Mouse (Mus musculus) testis, adult 10 weeks (tissue): ENCODE results near the gene Gm42417. TPM values are rescaled to one million over a fixed set of nuclear protein-coding genes. Genes with fewer than 3 reads are reported as not detected.

Source experiments
- polyA plus RNA-seq: library from polyadenylated mRNA; stranded (reverse); fragments of 350-450 nt; fragmentation: Illumina TruSeq; extraction: RNeasy Lipid Tissue Mini Kit (QIAGEN cat#74804); gene quantifications from one replicate; pipeline ENCODE4 v1.2.3, GENCODE M21; 2014; ENCODE audit warnings: low read depth, low replicate concordance

Gm42417 gene
- polyA plus RNA-seq, result 0.29 TPM

DNA sequence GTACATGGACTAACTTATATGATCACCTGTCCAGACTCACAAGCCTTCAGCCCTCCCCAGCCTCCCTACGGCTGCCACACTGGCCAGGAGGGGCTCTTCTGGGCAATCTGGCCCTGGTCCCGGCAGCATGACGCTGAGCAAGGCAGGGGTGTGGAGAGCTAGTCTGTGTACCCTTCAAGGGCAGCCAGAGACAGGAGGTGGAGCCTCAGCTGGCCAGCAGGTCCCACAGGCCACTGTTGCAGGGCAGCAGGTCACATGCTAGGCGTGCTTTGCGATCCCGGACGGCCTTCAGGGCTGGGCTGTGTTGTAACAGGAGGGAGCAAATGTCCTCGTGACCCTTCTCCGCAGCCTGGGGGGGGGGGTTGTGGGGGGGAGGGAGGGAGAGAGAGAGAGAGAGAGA is at the start of gene Gm42417:
Gm42417 (minus strand) TSS at position 244 of the 400 bp plus-strand sequence.

GRCm38 (mm10) chr1:36558031-36558993 is 19.1 kb upstream of the Gm42417 start, which contains the start of gene Sema4c:
TSS of gene Sema4c (minus strand) at chr1:36558349.

GRCm38 (mm10) chr1:36546888-36547471 is 7.8 kb upstream of the Gm42417 start, which contains the start of gene Ankrd39:
TSS of gene Ankrd39 (minus strand) at chr1:36547445.

DNA sequence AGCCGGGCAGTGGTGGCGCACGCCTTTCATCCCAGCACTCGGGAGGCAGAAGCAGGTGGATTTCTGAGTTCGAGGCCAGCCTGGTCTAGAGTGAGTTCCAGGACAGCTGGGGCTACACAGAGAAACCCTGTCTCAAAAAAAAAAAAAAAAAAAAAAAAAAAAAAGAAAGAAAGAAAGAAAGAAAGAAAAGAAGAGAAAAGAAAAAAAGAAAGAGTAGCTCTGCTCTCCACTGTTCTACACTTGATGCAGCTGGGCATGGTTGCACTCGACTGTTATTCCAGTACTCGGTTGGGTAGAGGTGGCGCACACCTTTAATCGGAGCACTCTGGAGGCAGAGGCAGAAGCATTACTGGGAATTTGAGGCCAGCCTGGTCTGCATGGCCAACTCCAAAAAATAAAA is 2.4 kb downstream of the Gm42417 start, which contains the start of gene Ankrd23:
Ankrd23 (minus strand) TSS at position 101 of the 400 bp plus-strand sequence.

DNA sequence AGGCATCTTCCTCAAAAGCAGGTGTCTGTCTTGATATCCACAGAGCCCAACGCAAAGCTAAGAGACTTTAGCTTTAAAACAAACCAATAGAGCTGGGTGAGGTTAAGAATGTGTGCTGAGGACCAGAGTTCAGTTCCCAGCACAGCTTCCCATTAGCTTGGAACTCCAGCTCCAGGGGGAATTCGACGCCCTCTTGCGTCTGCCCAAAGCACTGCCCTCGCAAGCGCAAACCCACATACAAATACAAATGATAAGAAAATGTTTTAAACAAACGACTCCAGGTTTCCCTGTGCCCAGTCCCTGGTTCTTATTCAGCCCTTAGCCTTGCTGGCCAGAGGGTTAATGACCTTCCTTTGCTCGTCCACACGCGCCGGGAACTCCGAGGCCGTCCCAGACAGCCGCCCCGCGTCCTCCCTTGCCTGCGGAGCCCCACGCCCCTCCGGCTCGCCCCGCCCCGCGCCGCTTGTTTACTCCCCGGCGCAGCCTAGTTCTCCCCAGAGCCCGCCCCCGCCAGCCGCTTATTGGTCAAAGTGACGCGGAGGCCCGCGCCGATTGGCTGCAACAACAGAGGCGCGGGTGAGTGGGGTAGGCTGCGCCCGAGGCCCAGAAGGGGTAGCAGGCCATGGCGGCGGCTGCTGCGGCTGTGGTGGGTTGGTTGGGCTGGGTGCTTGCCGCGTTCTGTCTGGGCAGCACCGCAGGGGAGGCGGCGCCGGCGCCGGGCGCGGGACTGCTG is 27.8 kb downstream of the Gm42417 start, which contains the start of gene Cnnm3:
Cnnm3 (plus strand) TSS at position 579 of the 733 bp plus-strand sequence.

Other genes with a start within 250 kb of the Gm42417 start
- gene Arid5a, start 231.7 kb downstream of the Gm42417 start, polyA plus RNA-seq, result 0.21 TPM
- 32.8 TPM for gene Kansl3, start 170.2 kb downstream of the Gm42417 start, polyA plus RNA-seq
- 30.1 TPM for gene Fer1l5, start 167.1 kb downstream of the Gm42417 start, polyA plus RNA-seq
- 7.0 TPM for gene Lman2l, start 94.2 kb downstream of the Gm42417 start, polyA plus RNA-seq
- gene Cnnm4, start 67.8 kb downstream of the Gm42417 start, polyA plus RNA-seq, result 6.3 TPM
- 2.0 TPM for gene Cnnm3, start 27.6 kb downstream of the Gm42417 start, polyA plus RNA-seq
- gene Ankrd23, start 2.5 kb downstream of the Gm42417 start, polyA plus RNA-seq, result 2.9 TPM
- 2.6 TPM for gene Ankrd39, start 8.0 kb upstream of the Gm42417 start, polyA plus RNA-seq
- gene Sema4c, start 18.9 kb upstream of the Gm42417 start, polyA plus RNA-seq, result 0.67 TPM
- 12.1 TPM for gene Fam178b, start 143.8 kb upstream of the Gm42417 start, polyA plus RNA-seq
- 79.7 TPM for gene Cox5b, start 152.0 kb upstream of the Gm42417 start, polyA plus RNA-seq
- 75.4 TPM for gene 4933424G06Rik, start 170.7 kb upstream of the Gm42417 start, polyA plus RNA-seq
- 5.1 TPM for gene Actr1b, start 175.0 kb upstream of the Gm42417 start, polyA plus RNA-seq
- gene Zap70, start 222.4 kb upstream of the Gm42417 start, polyA plus RNA-seq, result 0.29 TPM